Mouse (Mus musculus) regulatory T cell (primary cell): ENCODE measurements around the gene Med10.

Experiments
- in situ Hi-C: fragments of 300-600 bp; cut with MboI, MseI; formaldehyde crosslinking; loops from one replicate; pipeline ENCODE4 v1.15.1; 2025; ENCODE audit warnings: high pct_unique_total_duplicates

Gene Med10

DNA sequence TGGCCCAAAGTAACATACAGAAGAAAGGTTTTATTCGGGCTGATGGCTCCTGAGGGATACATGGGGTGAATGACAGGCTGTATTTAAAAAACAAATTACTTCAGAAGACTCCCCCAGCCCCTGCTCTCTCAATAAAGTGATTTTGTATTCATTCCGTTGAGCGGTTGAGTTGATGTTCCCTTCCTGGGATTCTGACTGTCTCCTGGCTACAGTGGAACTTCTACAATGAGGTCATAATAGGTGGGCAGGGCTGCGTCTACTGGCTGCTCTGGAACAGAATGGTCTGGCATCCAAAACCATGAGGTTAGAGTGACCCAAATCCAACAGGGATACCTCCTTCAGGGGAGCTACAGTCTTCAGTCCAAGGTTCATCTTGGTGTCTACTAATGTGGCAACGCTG is at the start of gene Med10:
Gene Med10, plus strand, starts transcription at position 301 of the 400 bp plus-strand sequence.
- in situ Hi-C loops, result loop anchor here (25.0 kb wide), 1 partner anchor 265 kb away; the partner anchor contains the start of genes Nsun2 and Tent4a

DNA sequence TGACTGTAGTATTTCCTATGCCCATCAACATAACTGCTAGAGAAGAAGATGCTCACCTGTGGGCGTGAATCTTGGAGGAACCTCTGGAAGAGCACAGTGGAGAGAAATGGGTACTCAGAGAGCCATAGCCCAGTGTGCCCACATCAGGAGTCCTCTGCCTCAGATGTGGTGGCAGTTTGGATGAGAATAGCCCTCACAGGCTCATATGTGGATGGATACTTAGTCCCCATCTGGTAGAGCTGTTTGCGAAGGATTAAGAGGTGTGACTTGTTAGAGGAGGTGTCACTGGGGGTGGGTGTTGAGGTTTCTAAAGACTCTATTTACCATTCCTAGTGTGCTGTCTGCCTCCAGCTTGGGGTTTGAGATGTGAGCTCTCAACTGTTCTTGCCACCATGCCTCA is 49.3 kb upstream of the Med10 start:
- in situ Hi-C loops, result no loop called here

DNA sequence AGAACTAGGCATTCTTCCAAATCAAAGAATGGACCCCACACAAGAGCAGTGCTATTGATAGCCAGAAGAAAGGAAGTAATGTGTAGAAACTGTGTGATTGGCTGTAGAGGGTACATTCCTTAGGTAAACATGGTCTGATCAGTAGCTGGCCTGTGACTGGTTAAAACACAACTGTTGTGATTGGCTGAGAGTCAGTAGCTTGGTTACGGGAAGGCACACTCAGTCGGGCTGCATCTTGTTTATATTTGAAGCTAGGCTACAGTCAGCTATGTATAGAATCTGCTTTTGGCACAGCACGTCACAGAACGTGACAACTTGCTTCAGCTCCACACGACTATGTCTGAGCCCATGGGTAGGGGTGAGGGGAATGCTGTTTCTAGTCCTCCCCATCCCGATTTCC is 43.2 kb upstream of the Med10 start:
- in situ Hi-C loops, result no loop called here

DNA sequence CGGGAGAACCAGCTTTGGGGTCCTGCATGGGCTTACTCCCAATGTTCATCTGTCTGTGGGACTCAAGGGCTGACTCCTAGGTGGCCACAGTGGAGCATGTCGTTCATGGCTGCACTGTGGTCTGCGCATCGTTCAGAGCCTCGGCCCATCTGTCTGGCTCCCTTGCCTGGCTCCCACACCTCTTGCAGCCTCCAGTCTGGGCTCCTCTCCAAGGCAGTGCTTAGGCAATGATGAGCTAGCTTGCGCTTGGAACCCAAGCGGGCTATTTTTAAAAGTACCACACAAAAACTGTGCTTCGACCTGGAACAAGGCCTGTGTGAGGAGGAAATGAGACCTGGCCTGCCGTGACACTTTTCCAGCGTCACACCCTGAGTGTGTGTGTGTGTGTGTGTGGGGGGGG is 40.8 kb upstream of the Med10 start:
- in situ Hi-C loops, result loop anchor here (10.0 kb wide), 1 partner anchor 1293 kb away; no protein-coding TSS in a partner anchor

DNA sequence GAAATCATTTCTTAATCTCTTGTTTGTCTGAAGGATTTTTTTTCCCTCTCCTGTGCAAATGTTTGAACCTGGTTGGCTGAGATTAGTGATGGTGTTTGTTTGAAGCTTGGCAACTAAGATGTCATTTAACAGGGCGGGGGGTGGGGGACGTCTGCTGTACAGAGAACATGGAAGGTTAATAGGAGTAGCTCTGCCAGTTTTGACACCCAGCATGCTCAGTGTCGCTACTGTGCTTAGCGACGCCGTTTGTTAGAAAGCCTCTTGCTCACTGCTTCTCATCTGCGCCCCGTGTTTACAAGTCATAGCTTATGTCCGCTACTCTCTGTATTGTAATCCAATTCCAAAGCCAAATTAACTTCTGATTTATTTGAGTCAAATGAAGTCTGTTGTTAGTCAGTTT is 37.5 kb upstream of the Med10 start:
- in situ Hi-C loops, result loop anchor here (5.0 to 10.0 kb wide), 2 partner anchors 68 to 1290 kb away; no protein-coding TSS in a partner anchor

DNA sequence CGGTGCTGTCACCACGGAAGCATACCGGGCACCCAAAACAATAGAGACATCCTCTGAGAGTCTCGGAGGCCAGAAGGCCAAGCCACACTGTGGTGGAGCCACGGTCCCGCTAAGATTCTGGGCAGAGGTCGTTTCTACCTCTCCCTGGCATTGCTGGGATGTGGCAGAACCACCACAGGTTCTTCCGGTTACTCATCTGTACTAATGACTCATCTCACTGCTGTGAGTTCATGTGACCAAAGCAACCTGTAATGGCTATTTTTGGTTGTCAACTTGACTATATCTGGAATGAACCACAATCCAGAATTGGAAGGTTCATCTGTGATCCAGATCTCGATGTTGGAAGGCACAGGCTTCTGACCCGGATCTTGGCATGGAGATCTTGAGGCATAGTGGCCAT is 34.0 kb upstream of the Med10 start:
- in situ Hi-C loops, result loop anchor here (5.0 to 10.0 kb wide), 2 partner anchors 64 to 1287 kb away; no protein-coding TSS in a partner anchor

DNA sequence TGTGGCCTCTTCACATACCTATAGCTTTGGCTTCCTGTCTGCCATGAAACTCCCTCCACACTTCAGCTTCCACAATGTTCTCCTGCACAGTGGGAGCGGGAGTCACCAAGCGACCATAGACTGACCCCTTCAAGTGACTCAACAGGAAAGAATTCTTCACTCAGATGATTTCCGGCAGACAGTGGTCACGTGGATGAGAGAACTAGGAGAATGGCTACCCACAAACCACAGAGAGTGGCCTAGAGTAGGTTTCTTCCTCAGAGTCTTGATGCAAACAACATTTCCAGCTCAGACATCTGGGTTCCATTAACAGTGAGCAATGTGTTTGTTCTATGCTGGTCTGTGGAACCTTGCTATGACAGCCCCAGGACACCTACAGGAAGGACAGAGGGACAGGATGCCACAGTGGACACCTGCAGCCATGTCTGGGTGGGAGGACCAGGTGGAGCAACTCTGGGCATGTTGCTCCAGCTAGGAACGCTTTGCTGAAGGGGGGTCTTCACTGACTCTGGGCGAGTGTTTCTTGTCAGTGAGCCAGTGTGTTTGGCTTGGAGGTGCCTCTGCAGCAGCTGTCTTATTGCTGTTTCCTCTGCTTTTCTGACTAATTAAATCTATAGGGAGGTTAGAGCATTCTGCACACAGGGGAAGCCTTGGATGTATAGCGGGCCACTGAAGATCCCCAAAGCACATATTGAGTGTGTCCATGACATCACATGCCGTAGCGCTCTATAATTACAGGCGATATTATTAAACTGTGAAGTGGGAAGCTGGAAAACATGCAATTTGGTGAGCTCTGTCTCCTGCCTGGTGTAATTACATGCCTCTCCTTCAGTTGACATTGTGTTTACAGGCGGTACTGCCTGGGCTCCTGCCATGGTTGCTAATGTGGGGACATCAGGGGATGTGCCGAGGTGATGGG is 31.4 kb upstream of the Med10 start:
- in situ Hi-C loops, result no loop called here

DNA sequence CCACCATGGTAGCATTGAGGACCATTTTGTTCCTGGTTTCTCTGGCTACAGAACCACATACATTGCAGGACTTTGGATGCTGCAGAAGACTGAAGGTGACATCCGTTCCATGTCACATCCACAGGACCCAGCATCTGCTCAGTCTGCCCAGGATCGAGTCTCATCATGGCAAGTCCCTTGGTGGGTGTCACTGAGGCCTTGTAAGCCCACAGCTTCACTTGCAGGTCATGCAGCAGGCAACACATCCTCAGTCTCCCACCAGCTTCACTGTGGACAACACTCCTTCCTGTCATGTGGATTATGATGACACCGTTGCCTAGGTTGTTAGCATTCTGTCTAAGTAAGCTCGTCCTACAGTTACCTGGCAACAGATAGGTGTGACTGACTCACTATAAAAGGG is 29.8 kb upstream of the Med10 start:
- in situ Hi-C loops, result no loop called here

DNA sequence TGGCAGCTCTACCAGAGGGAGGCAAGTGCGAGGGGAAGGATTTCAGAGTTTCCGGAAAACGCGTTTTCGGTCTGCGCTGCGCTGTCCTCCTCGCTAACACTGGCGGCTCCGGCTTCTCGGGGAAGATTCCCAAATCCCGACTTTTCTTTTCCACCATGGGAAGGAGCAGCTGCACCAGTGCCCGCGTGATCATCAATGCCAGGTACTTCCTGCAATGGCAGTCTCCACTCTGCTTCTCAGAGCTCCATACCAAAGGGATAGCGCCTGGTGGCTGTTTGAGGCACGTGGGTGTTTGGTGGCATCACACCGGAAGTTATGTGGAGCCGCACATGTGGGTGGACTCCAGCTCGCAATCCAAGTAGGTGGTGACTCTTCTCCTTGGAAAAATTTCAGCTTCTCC is 24.0 kb upstream of the Med10 start:
- in situ Hi-C loops, result no loop called here

DNA sequence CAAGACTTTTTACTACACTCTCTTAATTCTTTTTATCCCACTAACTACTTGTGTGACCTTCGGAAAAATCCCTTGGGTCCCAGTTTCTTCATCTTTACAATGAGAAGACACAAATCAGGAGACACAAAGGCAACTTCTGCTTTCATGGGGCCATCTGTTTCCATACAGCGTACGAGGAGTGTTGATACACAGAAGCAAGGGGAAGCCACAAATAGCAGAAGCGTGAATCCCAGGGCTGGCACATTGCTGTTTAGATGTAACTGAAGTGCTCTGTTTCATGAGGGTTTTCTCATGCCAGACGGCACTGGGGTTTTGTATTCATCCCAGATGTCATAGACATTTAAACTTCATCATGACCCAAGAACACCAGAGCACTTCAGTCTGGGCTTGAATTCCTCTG is 13.5 kb upstream of the Med10 start:
- in situ Hi-C loops, result no loop called here

DNA sequence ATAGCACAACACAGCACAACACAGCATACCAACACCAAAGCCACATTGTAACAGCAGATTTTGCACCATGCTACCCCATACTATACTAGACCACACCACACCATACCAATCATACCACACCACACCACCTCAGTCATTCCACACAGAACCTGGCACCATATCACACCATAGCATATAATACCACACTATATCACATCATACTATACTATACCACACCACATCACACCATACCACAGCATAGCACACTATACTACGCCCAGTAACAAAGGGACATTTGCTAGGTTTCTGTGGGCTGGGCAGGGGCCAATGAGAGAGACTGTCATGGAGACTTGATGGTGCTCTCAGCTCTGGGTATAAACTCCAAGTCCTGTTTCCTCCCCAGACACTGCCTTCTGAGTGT is 10.4 kb upstream of the Med10 start:
- in situ Hi-C loops, result no loop called here

DNA sequence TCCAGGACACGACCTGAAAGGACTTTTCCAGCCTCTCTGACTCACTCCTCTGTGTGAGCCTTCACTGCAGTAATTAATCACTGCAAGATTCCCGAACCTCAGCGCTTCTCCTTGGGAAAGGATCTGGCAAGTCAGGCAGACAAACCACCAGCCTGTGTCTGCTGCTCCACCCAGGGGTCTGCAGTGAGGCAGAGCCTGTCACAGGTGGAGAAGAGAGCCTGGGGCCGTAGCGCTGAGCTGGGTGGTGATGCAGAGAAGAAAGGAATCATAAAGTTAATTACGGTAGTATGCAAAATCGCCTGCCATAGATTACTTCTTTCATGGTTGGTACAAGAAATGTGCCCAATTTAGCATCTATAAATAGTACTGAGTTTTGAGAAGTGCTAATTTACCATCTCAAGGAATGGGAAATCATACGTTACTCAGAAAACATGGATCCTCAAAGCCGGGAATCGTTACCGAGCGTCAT is 9.6 kb upstream of the Med10 start:
- in situ Hi-C loops, result no loop called here

DNA sequence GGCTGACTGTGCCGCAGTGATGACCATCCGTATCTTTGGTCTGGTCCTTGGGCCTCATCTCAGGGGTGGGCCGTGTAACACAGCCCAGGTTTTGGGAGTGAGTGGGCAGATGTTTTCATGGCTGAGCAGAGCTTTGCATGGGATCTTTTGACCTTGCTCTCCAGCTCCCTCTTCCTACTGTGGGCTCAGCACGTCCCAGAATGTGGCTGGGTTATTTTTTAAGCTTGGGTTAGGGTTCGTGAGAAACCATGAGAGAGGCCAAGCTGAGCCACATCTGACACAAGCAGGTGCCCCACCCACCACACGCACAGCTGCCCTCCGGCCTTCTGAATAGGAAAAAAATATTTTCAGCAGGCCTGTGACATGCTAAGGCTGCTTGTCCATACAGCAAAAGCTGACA is 7.4 kb upstream of the Med10 start:
- in situ Hi-C loops, result no loop called here

DNA sequence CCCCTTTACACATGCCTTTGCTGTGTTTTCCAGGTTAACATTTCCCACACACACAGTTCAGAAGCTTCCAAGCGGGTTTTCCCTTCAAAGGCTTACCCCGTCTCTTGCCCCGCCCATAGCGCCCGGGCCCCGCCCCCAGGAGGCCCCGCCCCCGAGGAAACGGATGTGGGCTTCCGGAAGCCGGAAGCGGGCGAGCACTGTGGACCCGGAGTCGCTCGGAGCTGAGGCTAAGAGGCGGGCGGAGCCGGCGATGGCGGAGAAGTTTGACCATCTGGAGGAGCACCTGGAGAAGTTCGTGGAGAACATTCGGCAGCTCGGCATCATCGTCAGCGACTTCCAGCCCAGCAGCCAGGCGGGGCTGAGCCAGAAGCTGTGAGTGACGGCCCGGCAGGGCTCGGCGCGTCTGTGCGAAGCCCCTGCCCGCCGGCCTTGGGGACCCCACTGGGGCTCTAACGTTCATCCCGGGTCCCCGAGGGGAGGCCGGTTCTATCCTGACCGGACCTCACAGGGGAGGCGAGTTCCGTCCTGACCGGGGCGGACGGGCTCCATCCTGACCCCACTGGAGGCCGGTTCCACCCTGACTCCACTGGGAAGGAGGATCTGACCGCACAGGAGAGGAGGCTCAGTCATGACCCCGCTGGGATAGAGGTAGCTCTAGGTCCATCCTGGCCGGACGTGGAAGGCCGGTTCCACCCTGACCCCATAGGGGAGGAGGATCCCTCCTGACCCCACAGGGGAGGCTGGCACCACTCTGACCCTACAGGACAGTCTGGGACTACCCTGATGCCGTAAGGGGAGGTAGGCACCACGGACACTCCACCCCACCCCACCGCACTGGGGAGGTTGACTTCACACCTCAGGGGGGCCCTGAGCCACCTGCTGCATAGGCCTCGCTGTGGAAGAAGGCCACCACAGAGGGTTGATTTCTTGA is 7.8 kb downstream of the Med10 start:
- in situ Hi-C loops, result loop anchor here (25.0 kb wide), 1 partner anchor 273 kb away; the partner anchor contains the start of genes Nsun2 and Tent4a

DNA sequence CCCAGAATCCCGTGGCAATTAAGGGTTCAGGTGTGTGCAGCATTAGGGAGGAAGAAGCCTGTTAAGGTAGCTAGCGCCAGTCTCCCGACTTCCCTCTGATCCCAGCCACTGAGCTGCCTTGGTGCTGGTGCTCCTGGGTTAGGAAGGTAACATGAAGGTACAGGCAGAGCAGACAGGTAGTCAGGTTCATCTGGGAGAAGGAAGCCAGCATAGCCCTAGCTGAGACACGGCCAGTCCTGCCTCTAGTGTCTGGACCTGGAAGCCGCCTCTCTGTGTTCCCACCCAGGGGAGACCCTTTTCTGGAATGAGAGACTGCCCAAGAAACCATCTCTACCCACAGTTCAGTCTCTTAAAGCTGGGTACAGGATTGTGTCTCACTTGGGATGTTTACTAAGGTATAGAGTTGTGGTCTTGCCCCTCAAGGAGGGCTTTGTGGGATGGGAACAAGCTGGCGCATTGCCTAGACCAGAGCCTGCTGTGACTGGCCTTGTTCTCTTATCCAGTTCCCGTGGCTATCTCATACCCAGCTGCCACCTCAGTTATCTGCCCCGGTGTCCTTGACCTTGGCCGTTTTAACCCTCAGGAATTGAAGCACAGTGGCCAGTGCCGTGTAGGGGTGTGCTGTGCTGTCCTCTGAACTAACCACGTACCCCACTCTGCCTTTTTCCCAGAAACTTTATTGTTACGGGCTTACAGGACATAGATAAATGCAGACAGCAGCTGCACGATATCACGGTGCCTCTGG is 8.9 kb downstream of the Med10 start:
- in situ Hi-C loops, result loop anchor here (25.0 kb wide), 1 partner anchor 274 kb away; the partner anchor contains the start of genes Nsun2 and Tent4a

DNA sequence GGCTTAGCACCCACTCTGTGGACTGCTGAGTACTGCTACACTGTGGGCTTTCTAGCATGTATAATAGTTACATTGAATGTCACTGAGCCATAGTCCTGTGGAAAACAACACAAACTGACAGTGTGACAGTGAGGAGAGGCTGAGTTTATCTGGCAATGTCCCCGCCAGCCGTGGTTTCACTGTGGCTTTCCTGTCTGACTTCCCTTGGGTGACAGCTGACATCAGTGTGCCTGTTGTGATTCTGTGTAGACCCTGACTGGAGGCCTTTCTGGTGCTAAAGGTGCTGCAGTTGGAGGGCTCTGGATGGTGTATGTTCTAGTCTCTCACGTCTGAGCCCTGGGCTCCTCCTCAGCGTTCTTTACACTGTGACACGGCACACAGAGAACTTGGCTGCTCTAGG is 11.7 kb downstream of the Med10 start:
- in situ Hi-C loops, result loop anchor here (25.0 kb wide), 1 partner anchor 277 kb away; the partner anchor contains the start of genes Nsun2 and Tent4a

DNA sequence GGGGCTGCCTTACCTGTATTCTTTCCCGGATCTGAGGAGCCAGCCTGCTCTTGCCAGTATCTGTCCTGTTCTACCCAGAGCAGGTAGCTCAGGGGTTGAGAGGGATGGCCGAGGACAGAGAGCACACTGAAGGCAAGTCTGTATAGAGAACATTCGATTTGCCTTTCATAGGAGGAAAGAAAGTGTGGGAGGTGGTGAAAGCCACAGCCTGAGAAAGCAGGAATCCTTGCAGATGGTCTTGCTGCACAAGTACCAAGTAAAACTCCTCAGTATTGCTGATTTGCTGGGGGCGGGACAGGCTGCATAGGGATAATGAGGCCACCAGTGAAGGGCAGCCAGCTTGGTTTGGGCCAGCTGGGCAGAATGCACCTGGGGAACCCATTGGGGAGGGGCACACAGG is 16.1 kb downstream of the Med10 start:
- in situ Hi-C loops, result loop anchor here (5.0 to 25.0 kb wide), 2 partner anchors 281 to 1231 kb away; partner anchors contain the start of genes Nsun2 and Tent4a

DNA sequence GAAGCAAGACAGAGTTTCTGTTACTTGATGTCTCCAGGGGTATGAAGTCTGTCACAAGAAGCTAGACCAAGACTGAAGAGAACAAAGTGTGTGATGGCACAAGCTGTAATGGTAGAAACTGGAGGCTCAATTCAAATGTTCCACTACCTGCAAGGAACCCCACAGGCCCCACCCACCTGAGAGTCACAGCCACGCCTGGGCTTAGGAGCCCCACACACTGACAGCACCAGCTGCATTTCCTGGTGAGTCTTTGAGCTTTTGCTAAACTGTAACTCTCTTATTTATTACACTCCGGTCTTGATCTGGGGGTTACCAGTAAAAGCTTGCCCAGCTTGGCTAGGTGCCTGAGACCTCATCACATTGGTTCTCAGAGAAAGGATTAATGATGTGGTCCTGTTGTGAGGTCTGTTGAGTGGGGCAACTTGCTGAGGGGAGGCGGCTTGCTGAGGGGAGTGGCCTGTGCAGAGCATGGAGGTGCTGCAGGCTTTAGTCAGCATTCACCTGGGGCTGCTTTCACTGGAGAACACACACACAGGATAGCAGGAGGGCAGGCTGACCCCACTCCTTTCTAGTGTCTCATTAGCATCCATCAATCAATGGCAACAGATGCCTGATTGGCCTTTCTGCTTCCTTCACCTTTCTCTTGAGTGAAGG is 19.1 kb downstream of the Med10 start:
- in situ Hi-C loops, result loop anchor here (25.0 kb wide), 1 partner anchor 284 kb away; the partner anchor contains the start of genes Nsun2 and Tent4a

DNA sequence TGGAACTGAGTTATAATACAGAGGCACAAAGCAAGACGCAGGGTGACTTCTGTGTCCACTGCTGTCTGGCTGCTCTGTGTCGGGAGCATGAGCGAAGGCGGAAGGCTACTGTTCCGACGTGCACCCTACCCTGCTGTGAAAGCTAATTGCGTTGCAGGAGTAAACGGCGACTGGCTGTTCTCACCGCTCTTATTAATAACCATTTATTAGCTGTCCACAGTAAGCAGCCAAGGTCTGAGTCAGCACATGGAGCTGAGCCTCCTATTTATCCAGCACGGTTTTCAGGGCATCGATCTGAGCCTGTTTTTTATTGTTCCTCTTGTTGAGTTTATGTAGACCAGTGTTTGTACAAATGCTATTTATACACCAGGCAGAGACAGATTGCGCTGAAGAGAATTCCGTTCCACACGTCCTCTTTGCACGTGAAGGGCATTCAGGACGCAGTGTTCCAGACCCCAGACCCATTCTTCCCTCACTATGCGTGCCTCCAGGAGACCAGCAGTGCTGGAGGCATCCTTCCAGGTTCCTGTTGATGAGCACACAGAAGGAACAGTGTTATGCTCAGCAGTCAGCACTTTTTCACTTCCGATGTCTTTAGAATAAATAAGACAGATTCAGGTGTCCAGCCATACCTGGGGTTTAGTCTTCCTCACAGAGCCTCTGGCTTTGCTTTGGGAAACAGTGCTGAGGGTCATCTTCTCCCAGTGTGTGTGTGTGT is 21.9 kb downstream of the Med10 start:
- in situ Hi-C loops, result loop anchor here (25.0 kb wide), 1 partner anchor 287 kb away; the partner anchor contains the start of genes Nsun2 and Tent4a
